Mouse (Mus musculus) kidney, postnatal 0 days (tissue): ENCODE data around the gene Lingo2. TPM values are rescaled to one million over a fixed set of nuclear protein-coding genes. Genes with fewer than 3 reads are reported as not detected.
"Not testable (repeated sequence)": the region's sequence is repeated elsewhere in the genome, so short reads cannot be mapped to it uniquely, and the experiment has no call there.

ENCODE experiments used
- ATAC-seq: fragments of 200-750 bp; cut with Nextera tagmentation; replicated peaks from 2 replicates; pipeline ENCODE4 v1.8.0; 2017; ENCODE audit warnings: low read depth, moderate number of reproducible peaks, moderate TSS enrichment, moderate library complexity; ENCODE audit not compliant: low FRiP score
- DNase-seq: peaks from one replicate; pipeline ENCODE4 v3.0.0-alpha.2; 2016; ENCODE audit warnings: low spot score
- H3K27ac ChIP-seq: fragments of 300-500 bp; sonication (generic); 2 replicates; pipeline ENCODE4 v1.5.1; 2014; ENCODE audit warnings: mild to moderate bottlenecking
- H3K27me3 ChIP-seq: fragments of 300-500 bp; sonication (generic); 2 replicates; pipeline ENCODE4 v1.6.1; 2014; ENCODE audit warnings: low read length, mixed read lengths; ENCODE audit not compliant: insufficient read depth
- H3K36me3 ChIP-seq: fragments of 300-500 bp; sonication (generic); 2 replicates; pipeline ENCODE4 v1.6.1; 2014; ENCODE audit warnings: low read length, mixed read lengths; ENCODE audit not compliant: insufficient read depth
- H3K4me1 ChIP-seq: fragments of 300-500 bp; sonication (generic); replicated peaks from 2 replicates; pipeline ENCODE4 v1.6.1; 2014; ENCODE audit warnings: antibody characterized with exemption, low read length, mixed read lengths; ENCODE audit not compliant: insufficient read depth
- H3K4me2 ChIP-seq: fragments of 300-500 bp; sonication (generic); 2 replicates; pipeline ENCODE4 v1.6.1; 2014; ENCODE audit warnings: mild to moderate bottlenecking, low read length, moderate library complexity, mixed read lengths
- H3K4me3 ChIP-seq: fragments of 300-500 bp; sonication (generic); replicated peaks from 2 replicates; pipeline ENCODE4 v1.5.1; 2014; ENCODE audit warnings: low read depth, low read length
- H3K9ac ChIP-seq: fragments of 300-500 bp; sonication (generic); 2 replicates; pipeline ENCODE4 v1.6.1; 2014; ENCODE audit warnings: low read depth, low read length
- H3K9me3 ChIP-seq: fragments of 300-500 bp; sonication (generic); replicated peaks from 2 replicates; pipeline ENCODE4 v1.6.1; 2016; ENCODE audit warnings: low read length, inconsistent platforms, mixed read lengths
- CTCF ChIP-seq: IDR thresholded peaks from 2 replicates; pipeline ENCODE4 v1.5.1; 2016; ENCODE audit warnings: antibody characterized with exemption, low read depth, mild to moderate bottlenecking, moderate library complexity
- WGBS: fragments of 180-500 bp; shearing (Covaris S2); extraction: QIAGEN DNeasy Blood & Tissue Kit; methylation state at CpG from one replicate; pipeline ENCODE4 v1.1.7; 2014; 5-methylcytosine and 5-hydroxymethylcytosine counted together
- microRNA counts: library from miRNA; unstranded; fragments of <30 nt; microRNA quantifications from one replicate; lab custom pipeline; 2015
- microRNA-seq: library from miRNA; unstranded; fragments of <30 nt; microRNA quantifications from one replicate; pipeline ENCODE4, GENCODE M21; 2016
- polyA plus RNA-seq: library from polyadenylated mRNA; unstranded; fragments of >200 nt; fragmentation: Nextera tagmentation; extraction: Ambion mirVana; gene quantifications from 2 replicates; pipeline ENCODE4 v1.2.1, GENCODE M21; 2015

The Lingo2 gene
- polyA plus RNA-seq, 1 experiment from 2014 or later: 0.17 TPM

GRCm38 (mm10) chr4:35702661-35703060 lies 1248.9 kb downstream of the Lingo2 start:
- H3K27ac ChIP-seq: no peak overlapping the region
- ATAC-seq: no peak
- H3K4me2 ChIP-seq: no peak overlapping the region
- H3K4me1 ChIP-seq: no peaks in the 10 kb centered on the region
- H3K27me3 ChIP-seq: no peaks in the 10 kb centered on the region
- no peak overlapping the region for H3K9ac ChIP-seq
- no peak overlapping the region for H3K4me3 ChIP-seq
- no peaks in the 10 kb centered on the region for H3K9me3 ChIP-seq
- DNase-seq: no peak
- WGBS: 89% methylated on average over 1 of the region's 1 CpGs
- TF ChIP-seq CTCF: no peak
- no peaks in the 10 kb centered on the region for H3K36me3 ChIP-seq

- no peak overlapping the region for H3K4me2 ChIP-seq
- H3K27ac ChIP-seq: no peak overlapping the region
- TF ChIP-seq CTCF: no peak
- H3K4me3 ChIP-seq: no peak overlapping the region
- no peaks in the 10 kb centered on the region for H3K27me3 ChIP-seq
- no peaks in the 10 kb centered on the region for H3K4me1 ChIP-seq
- no peak overlapping the region for H3K9ac ChIP-seq
- DNase-seq (no peak), ATAC-seq (no peak)
- no peaks in the 10 kb centered on the region for H3K9me3 ChIP-seq
- no peaks in the 10 kb centered on the region for H3K36me3 ChIP-seq
- 76% methylated on average over 2 of the region's 2 CpGs for WGBS
Observed at GRCm38 (mm10) chr4:35695137-35695522, 1256.4 kb downstream of the Lingo2 start.

GRCm38 (mm10) chr4:35694360-35695136 lies 1257.0 kb downstream of the Lingo2 start:
- WGBS: 89% methylated on average over 4 of the region's 4 CpGs
- H3K9me3 ChIP-seq: no peaks in the 10 kb centered on the region
- no peak overlapping the region for H3K9ac ChIP-seq
- no peaks in the 10 kb centered on the region for H3K27me3 ChIP-seq
- H3K4me1 ChIP-seq: no peaks in the 10 kb centered on the region
- DNase-seq: no peak
- no peak for ATAC-seq
- no peak overlapping the region for H3K4me2 ChIP-seq
- no peak overlapping the region for H3K27ac ChIP-seq
- H3K4me3 ChIP-seq: no peak overlapping the region
- TF ChIP-seq CTCF: no peak
- H3K36me3 ChIP-seq: no peaks in the 10 kb centered on the region

GRCm38 (mm10) chr4:35690521-35690920 lies 1261.0 kb downstream of the Lingo2 start:
- DNase-seq (no peak), ATAC-seq (no peak)
- TF ChIP-seq CTCF: no peak
- Histone ChIP-seq H3K27ac (no peak overlapping the region), H3K36me3 (no peaks in the 10 kb centered on the region), H3K9ac (no peak overlapping the region), H3K4me3 (no peak overlapping the region), H3K9me3 (no peaks in the 10 kb centered on the region), H3K4me1 (no peaks in the 10 kb centered on the region), H3K4me2 (no peak overlapping the region), H3K27me3 (no peaks in the 10 kb centered on the region)
- WGBS: 74% methylated on average over 5 of the region's 5 CpGs

- not testable (repeated sequence) for H3K27me3 ChIP-seq, ATAC-seq, DNase-seq, H3K4me3 ChIP-seq, H3K9me3 ChIP-seq, H3K27ac ChIP-seq, H3K36me3 ChIP-seq, H3K4me2 ChIP-seq, H3K4me1 ChIP-seq, H3K9ac ChIP-seq
- 86% methylated on average over 5 of the region's 5 CpGs for WGBS
Observed at GRCm38 (mm10) chr4:35688498-35689240, 1262.9 kb downstream of the Lingo2 start.

MicroRNAs encoded within 50 kb of the gene (microRNA counts, 519-probe panel; counts per million panel counts)
- 330 counts per million, percentile 68 among the panel's probes with 10 or more counts for microRNA mmu-miR-873 (lab: Ali Mortazavi, UCI)
- 330 counts per million, percentile 68 among the panel's probes with 10 or more counts for microRNA mmu-miR-876-3p (lab: Ali Mortazavi, UCI)
- 330 counts per million, percentile 68 among the panel's probes with 10 or more counts for microRNA mmu-miR-876-5p (lab: Ali Mortazavi, UCI)

Small RNA genes lying within 50 kb of the gene (microRNA-seq; reads per million reads assigned to microRNA genes)
- not detected for gene Mir873a
- gene Mir873b: not detected
- not detected for gene Mir876
